Mouse (Mus musculus) liver, embryonic 16.5 days (tissue): ENCODE data around the gene Zswim7. TPM values are rescaled to one million over a fixed set of nuclear protein-coding genes. Genes with fewer than 3 reads are reported as not detected.

Experiments used
- ATAC-seq: fragments of 200-750 bp; cut with Nextera tagmentation; 2 replicates; pipeline ENCODE4 v1.8.0; 2017; ENCODE audit warnings: low read depth, mild to moderate bottlenecking, moderate number of reproducible peaks, moderate library complexity
- H3K27ac ChIP-seq: fragments of 300-500 bp; sonication (generic); 2 replicates; pipeline ENCODE4 v1.5.1; 2014; ENCODE audit warnings: mild to moderate bottlenecking, low read length
- H3K27me3 ChIP-seq: fragments of 300-500 bp; sonication (generic); 2 replicates; pipeline ENCODE4 v1.6.1; 2014; ENCODE audit warnings: low read depth, low read length, mixed read lengths; ENCODE audit not compliant: control insufficient read depth, insufficient read depth
- H3K36me3 ChIP-seq: fragments of 300-500 bp; sonication (generic); 2 replicates; pipeline ENCODE4 v1.6.1; 2014; ENCODE audit warnings: mild to moderate bottlenecking; ENCODE audit not compliant: control insufficient read depth, insufficient read depth
- H3K4me1 ChIP-seq: fragments of 300-500 bp; sonication (generic); 2 replicates; pipeline ENCODE4 v1.6.1; 2014; ENCODE audit warnings: low read depth, low read length, mixed read lengths; ENCODE audit not compliant: control insufficient read depth
- H3K4me2 ChIP-seq: fragments of 300-500 bp; sonication (generic); 2 replicates; pipeline ENCODE4 v1.6.1; 2014; ENCODE audit warnings: low read depth, low read length, mixed read lengths
- H3K4me3 ChIP-seq: fragments of 300-500 bp; sonication (generic); 2 replicates; pipeline ENCODE4 v1.5.1; 2014; ENCODE audit warnings: low read depth, mild to moderate bottlenecking, low read length
- H3K9ac ChIP-seq: fragments of 300-500 bp; sonication (generic); 2 replicates; pipeline ENCODE4 v1.6.1; 2014; ENCODE audit warnings: low read depth, low read length
- H3K9me3 ChIP-seq: fragments of 300-500 bp; sonication (generic); replicated peaks from 2 replicates; pipeline ENCODE4 v1.6.1; 2016; ENCODE audit warnings: low read length; ENCODE audit not compliant: control insufficient read depth
- WGBS: fragments of 180-500 bp; shearing (Covaris S2); extraction: QIAGEN DNeasy Blood & Tissue Kit; methylation state at CpG from one replicate; pipeline ENCODE4 v1.1.7; 2014; ENCODE audit not compliant: insufficient replicate concordance; 5-methylcytosine and 5-hydroxymethylcytosine counted together
- polyA plus RNA-seq: library from polyadenylated mRNA; unstranded; fragments of >200 nt; fragmentation: Nextera tagmentation; extraction: Ambion mirVana; gene quantifications from 2 replicates; pipeline ENCODE4 v1.2.1, GENCODE M21; 2015

Zswim7 gene
- polyA plus RNA-seq, 1 experiment from 2014 or later, result 8.2 TPM

DNA sequence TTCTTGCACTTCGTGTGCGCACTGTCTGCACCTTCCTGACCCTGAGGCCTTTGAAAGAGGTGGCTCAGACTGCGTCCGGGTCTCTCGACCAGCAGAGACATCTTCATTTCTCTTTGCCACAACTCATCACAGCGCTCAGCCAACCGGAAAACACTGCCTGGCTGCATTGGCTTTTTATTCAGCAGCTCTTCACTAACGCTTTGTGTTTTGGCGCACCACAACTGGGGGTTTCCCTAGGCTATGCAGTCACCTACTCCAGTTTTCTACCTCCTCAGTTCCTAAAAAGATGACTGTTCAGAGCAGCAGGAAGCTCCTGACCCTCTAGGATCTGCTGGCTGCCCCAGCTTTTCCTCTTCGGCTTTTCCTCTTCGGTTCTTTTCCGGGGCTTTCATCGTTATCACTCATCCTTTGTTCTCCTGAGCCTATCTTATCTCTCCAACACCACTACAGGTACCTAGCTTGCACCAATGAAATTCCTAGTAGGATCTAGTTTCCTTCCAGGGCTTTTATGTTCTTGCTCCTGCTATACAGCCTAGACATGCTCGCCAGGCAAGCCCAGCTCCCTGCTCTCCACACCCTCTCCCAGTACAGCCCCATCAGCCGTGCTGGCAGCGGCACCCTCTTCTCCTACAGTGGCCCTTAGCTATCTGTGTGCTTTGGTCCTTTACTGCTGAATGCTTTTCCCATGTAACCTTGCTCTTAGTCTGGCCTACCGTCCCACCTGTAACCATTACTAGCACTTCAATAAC, 14.5 kb downstream of the Zswim7 start:
- H3K36me3 ChIP-seq, result no peaks in the 10 kb centered on the region
- WGBS, result 59% methylated on average over 17 of the region's 17 CpGs
- no peaks in the 10 kb centered on the region for H3K9me3 ChIP-seq
- no peaks in the 10 kb centered on the region for H3K27me3 ChIP-seq
- no peaks in the 10 kb centered on the region for H3K4me1 ChIP-seq
- H3K27ac ChIP-seq, result no peak overlapping the region
- no peak overlapping the region for H3K9ac ChIP-seq
- H3K4me3 ChIP-seq, result no peak overlapping the region
- no peak overlapping the region for H3K4me2 ChIP-seq
- ATAC-seq, result no peak

DNA sequence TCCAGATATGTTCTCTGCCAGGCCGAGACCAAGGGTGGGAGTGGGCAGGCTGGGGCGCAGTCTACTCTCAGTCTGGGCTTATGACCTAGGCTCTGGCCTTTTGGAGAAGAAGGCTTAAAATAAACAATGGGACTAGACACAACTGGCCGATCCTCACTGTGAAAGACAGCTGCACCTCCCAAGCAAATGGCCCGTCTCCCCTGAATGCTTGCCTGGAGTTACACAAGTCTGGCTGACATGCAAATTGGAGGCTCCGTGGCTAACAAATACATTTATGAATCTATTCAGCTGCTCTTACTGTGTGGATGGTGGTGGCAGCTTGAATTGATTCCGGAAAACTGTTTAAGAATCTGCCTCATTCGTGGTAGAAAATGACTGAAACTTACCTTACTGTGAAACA, 15.5 kb downstream of the Zswim7 start:
- H3K4me2 ChIP-seq, result no peak overlapping the region
- H3K4me3 ChIP-seq, result no peak overlapping the region
- H3K27ac ChIP-seq, result no peak overlapping the region
- no peaks in the 10 kb centered on the region for H3K9me3 ChIP-seq
- no peak for ATAC-seq
- no peak overlapping the region for H3K9ac ChIP-seq
- H3K36me3 ChIP-seq, result no peaks in the 10 kb centered on the region
- no peaks in the 10 kb centered on the region for H3K4me1 ChIP-seq
- 71% methylated on average over 7 of the region's 7 CpGs for WGBS
- H3K27me3 ChIP-seq, result no peaks in the 10 kb centered on the region

DNA sequence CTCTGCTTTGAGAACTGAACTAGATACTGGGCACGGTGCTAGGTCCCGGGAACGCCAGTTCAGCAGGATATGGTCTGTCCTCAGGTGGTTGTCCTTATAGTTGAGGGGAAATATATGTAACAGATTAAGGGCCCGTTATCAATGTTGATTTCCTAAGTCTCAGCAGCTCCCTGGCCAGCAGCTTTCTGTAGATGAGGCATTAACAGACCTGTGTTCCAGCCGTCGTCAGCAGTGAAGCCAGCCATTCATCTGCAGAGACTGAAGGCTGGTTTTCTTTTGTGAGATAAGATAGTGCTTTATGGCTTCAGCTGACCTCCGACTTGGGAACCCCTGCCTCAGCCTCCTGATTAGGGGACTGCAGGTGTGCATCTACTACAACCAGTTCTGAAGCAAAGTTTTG, 17.2 kb downstream of the Zswim7 start:
- Histone ChIP-seq H3K36me3 (no peaks in the 10 kb centered on the region), H3K9me3 (no peaks in the 10 kb centered on the region), H3K4me3 (no peak overlapping the region), H3K4me2 (no peak overlapping the region), H3K27me3 (no peaks in the 10 kb centered on the region), H3K4me1 (no peaks in the 10 kb centered on the region), H3K9ac (no peak overlapping the region), H3K27ac (no peak overlapping the region)
- no peak for ATAC-seq
- 46% methylated on average over 7 of the region's 7 CpGs for WGBS

DNA sequence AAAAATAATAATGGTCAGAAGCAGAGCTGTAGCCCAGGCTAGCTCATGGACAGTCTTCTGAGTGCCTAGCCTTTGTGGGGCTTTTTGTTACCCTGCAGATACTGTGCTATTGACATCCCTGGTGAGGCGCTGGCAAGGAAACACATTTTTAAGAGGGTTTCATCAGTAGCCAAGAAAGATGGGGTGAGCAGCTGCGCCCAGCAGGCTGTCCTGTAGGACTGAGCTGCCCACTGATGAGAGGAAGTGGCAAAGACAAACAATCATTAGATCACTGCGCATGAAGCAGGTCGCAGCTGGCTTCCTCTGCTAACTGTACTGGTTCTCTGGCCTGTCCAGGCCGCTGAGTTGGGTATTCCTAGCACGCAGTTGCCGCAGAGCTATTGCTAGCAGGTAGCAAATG, 17.6 kb downstream of the Zswim7 start:
- Histone ChIP-seq H3K27ac (no peak overlapping the region), H3K4me3 (no peak overlapping the region), H3K4me2 (no peak overlapping the region), H3K36me3 (no peaks in the 10 kb centered on the region), H3K9me3 (no peaks in the 10 kb centered on the region), H3K27me3 (no peaks in the 10 kb centered on the region), H3K4me1 (no peaks in the 10 kb centered on the region), H3K9ac (no peak overlapping the region)
- WGBS, result 67% methylated on average over 7 of the region's 7 CpGs
- no peak for ATAC-seq

DNA sequence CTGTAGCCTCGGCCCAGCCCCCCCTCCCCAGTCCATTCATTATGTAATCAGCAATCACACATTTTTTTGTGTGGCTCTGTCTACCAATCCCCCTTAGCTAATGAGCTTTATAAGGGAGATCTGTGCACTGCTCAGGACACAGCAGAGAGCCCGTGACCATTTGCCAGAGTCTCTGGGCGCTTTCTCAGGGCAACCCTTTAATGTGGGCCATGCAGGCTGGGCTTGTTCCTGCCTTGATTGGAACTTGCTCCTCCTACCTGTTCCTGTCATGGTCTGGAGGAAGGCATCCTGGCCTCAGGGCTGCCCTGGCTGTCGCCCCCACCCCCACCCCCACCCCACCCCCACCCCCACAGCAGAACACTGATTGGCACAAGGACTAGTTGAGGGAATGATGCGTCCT, 22.0 kb downstream of the Zswim7 start:
- WGBS, result 38% methylated on average over 5 of the region's 5 CpGs
- H3K4me3 ChIP-seq, result no peak overlapping the region
- no peaks in the 10 kb centered on the region for H3K36me3 ChIP-seq
- no peaks in the 10 kb centered on the region for H3K27me3 ChIP-seq
- H3K9ac ChIP-seq, result no peak overlapping the region
- H3K9me3 ChIP-seq, result no peaks in the 10 kb centered on the region
- H3K4me1 ChIP-seq, result no peaks in the 10 kb centered on the region
- H3K4me2 ChIP-seq, result no peak overlapping the region
- no peak for ATAC-seq
- H3K27ac ChIP-seq, result no peak overlapping the region

DNA sequence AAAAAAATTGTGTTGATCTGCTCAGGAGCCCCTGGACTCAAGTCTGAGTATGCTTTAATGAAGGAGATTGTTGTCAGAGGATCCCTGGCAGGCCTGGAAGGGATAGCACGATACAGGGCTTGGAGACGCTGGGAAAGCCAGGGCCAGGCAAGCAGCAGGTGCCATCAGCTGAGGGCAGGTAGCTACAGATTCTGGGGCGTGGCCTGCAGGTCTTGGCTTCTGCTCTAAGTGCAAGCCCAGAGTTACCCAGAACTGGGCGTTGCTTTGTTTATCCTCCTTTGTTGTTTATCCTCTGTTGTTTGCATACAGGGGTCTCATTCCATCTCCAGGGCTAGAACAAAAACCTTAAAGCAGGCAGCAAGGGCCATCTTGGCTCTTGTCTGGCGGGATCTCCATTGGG, 27.8 kb downstream of the Zswim7 start:
- Histone ChIP-seq H3K4me2 (no peak overlapping the region), H3K4me1 (peaks cover 4% of the 10 kb centered on the region), H3K9me3 (no peaks in the 10 kb centered on the region), H3K4me3 (no peak overlapping the region), H3K27me3 (peaks cover 34% of the 10 kb centered on the region), H3K9ac (no peak overlapping the region), H3K36me3 (no peaks in the 10 kb centered on the region), H3K27ac (no peak overlapping the region)
- 62% methylated on average over 5 of the region's 5 CpGs for WGBS
- ATAC-seq, result no peak

DNA sequence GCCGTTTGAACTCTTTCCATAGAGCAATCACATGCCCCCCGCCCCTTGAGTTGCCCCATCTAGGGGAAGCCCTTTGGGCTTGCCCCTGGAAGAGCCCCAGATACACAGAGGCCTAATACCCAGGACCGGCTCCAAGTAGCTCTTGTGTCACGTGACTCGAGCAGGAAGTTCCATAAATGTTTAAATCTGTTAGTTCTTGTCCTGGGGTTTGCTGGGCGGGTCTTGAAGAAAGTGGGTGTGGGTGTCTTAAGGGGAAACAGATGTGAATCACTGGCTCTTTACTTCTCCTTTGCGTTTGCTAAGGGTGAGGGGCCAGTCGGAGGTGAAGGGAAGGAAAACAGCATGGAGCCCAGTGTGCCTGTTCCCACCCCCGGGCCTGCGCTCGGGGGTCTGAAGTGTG, 30.1 kb downstream of the Zswim7 start:
- H3K27me3 ChIP-seq, result peaks cover 45% of the 10 kb centered on the region
- H3K4me2 ChIP-seq, result no peak overlapping the region
- no peaks in the 10 kb centered on the region for H3K36me3 ChIP-seq
- H3K4me1 ChIP-seq, result peaks cover 7% of the 10 kb centered on the region
- WGBS, result 22% methylated on average over 11 of the region's 11 CpGs
- no peak overlapping the region for H3K9ac ChIP-seq
- no peak for ATAC-seq
- H3K9me3 ChIP-seq, result no peaks in the 10 kb centered on the region
- no peak overlapping the region for H3K4me3 ChIP-seq
- no peak overlapping the region for H3K27ac ChIP-seq

DNA sequence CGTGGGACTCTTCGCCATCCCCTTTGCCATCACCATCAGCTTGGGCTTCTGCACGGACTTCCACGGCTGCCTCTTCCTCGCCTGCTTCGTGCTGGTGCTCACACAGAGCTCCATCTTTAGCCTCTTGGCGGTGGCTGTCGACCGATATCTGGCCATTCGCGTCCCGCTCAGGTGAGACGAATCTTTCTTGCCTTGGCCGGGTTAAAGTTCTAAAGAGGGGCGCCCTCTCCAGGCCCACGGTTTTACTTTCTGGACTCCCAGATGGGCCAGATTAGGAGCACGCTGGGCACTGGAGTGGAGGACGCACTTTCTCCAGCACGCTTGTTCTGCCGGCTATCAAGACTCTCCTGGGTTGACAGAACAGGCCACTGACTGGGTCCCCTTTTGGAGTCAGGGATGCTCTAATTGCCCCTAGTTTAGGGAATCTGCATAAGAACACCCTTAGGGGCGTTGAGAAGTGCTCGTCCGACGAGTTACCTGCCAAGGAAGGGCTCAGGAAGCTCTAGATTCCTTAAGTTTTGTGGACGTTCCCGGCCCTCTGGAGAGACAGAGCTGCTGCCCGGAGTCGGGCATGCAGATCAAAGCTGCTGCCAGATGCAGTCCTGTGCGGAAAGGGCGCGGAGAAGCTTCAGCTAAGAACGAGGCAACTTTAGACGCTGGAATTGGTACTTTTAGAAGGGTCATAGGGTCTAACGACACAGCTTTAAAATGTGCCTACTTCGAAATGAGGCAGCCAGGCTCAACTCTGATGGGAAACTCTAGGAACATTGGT, 31.7 kb downstream of the Zswim7 start:
- WGBS, result 6% methylated on average over 35 of the region's 35 CpGs
- H3K36me3 ChIP-seq, result no peaks in the 10 kb centered on the region
- peaks cover 7% of the 10 kb centered on the region for H3K4me1 ChIP-seq
- peak overlapping the region; percentile 61 for H3K4me3 ChIP-seq
- peaks cover 45% of the 10 kb centered on the region for H3K27me3 ChIP-seq
- no peaks in the 10 kb centered on the region for H3K9me3 ChIP-seq
- H3K9ac ChIP-seq, result no peak overlapping the region
- H3K4me2 ChIP-seq, result peak overlapping the region; percentile 91
- ATAC-seq, result no peak
- H3K27ac ChIP-seq, result no peak overlapping the region
